Mouse (Mus musculus) forebrain, embryonic 10.5 days (tissue): Measurements from ENCODE around the gene Sfpq. TPM values are rescaled to one million over a fixed set of nuclear protein-coding genes. Genes with fewer than 3 reads are reported as not detected.

Experiments
- DNase-seq: peaks from one replicate; pipeline ENCODE4 v3.0.0-alpha.2; 2017; ENCODE audit warnings: low spot score; ENCODE audit errors: extremely low spot score
- H3K27ac ChIP-seq: fragments of 300-500 bp; sonication (generic); 2 replicates; pipeline ENCODE4 v1.5.1; 2016; ENCODE audit warnings: mild to moderate bottlenecking
- H3K27me3 ChIP-seq: fragments of 300-500 bp; sonication (generic); 2 replicates; pipeline ENCODE4 v1.6.1; 2016; ENCODE audit warnings: mild to moderate bottlenecking; ENCODE audit not compliant: poor library complexity, severe bottlenecking
- H3K36me3 ChIP-seq: fragments of 300-500 bp; sonication (generic); replicated peaks from 2 replicates; pipeline ENCODE4 v1.6.1; 2016; ENCODE audit warnings: mild to moderate bottlenecking, moderate library complexity
- H3K4me1 ChIP-seq: fragments of 300-500 bp; sonication (generic); 2 replicates; pipeline ENCODE4 v1.6.1; 2016
- H3K4me3 ChIP-seq: fragments of 300-500 bp; sonication (generic); 2 replicates; pipeline ENCODE4 v1.5.1; 2016; ENCODE audit warnings: mild to moderate bottlenecking, moderate library complexity
- H3K9me3 ChIP-seq: fragments of 300-500 bp; sonication (generic); 2 replicates; pipeline ENCODE4 v1.6.1; 2016; ENCODE audit warnings: mild to moderate bottlenecking, moderate library complexity
- WGBS: fragments of 180-500 bp; shearing (Covaris S2); methylation state at CpG from one replicate; pipeline ENCODE4 v1.1.7; 2016; 5-methylcytosine and 5-hydroxymethylcytosine counted together
- polyA plus RNA-seq: library from polyadenylated mRNA; unstranded; fragments of >200 nt; fragmentation: Nextera tagmentation; extraction: Ambion mirVana; gene quantifications from 2 replicates; pipeline ENCODE4 v1.2.1, GENCODE M21; 2016

Gene Sfpq
- polyA plus RNA-seq, 1 experiment from 2014 or later = 107 TPM

DNA sequence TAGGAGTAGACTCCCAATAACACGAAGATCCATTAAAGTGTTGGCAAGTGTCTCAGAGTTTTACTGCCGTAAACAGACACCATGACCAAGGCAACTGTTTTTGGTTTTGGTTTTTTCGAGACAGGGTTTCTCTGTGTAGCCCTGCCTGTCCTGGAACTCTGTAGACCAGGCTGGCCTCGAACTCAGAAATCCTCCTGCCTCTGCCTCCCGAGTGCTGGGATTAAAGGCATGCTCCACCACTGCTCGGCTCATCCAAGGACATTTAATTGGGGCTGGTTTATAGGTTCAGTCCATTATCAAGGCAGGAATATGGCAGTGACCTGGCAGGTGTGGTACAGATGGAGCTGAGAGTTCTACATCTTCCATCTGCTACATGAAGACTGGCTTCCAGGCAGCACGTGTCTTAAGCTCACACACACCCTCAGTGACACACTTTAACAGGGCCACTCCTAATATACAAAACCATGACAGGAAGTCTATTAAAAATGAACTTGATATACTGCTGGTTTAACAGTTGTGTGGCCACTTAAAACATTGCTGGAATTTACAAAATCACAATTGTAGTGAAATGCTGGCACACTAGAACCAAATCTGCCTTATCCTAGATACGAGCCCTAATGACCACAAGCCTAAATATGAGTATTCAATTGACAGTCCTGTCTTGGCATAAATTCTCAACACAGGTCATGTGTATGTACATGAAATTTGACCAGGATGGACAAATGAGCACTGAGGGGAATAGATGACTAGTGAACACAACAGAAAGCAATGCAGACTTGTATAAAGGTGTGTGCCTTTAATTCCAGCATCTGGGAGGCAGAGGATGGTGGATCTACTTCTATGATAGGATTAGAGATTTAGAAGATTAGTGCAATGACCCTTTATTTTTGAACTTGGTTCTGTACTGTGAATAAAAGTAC, 17.0 kb downstream of the Sfpq start:
- no peaks in the 10 kb centered on the region for H3K4me1 ChIP-seq
- H3K36me3 ChIP-seq = peaks cover 97% of the 10 kb centered on the region
- no peak for DNase-seq

DNA sequence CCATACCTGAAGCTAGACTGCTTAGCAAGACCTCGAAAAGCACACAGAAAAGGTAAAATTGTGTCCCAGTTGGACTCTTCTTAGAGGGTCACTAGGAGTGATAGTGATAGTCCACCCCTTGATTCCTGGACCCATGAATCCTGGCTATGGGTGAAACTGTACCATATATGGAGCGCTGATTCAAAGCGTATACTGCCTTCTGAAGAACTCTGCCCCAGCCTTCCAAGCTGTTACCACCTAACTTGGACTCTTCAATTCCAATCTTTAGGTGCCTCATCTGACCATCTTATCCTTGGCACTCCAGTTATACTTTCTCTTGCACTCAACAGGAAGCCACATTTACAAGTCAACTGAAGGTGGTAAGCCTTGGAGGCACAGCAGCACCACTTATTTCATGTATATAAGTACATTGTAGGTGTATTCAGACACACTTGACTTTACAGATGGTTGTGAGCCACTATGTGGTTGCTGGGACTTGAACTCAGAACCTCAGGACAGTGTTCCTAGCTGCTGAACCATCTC, 17.8 kb downstream of the Sfpq start:
- no peak overlapping the region for H3K27ac ChIP-seq

More for the DNA sequence above, 17.0 kb downstream of the Sfpq start:
- no peak overlapping the region for H3K27ac ChIP-seq
- no peaks in the 10 kb centered on the region for H3K27me3 ChIP-seq
- no peak overlapping the region for H3K4me3 ChIP-seq
- H3K9me3 ChIP-seq = no peaks in the 10 kb centered on the region
- WGBS = 90% methylated on average over 8 of the region's 8 CpGs

GRCm38 (mm10) chr4:127039871-127040483, 18.9 kb downstream of the Sfpq start:
- WGBS = 80% methylated on average over 3 of the region's 3 CpGs
- H3K4me1 ChIP-seq = no peaks in the 10 kb centered on the region
- H3K4me3 ChIP-seq = no peak overlapping the region
- no peaks in the 10 kb centered on the region for H3K27me3 ChIP-seq
- peaks cover 97% of the 10 kb centered on the region for H3K36me3 ChIP-seq
- DNase-seq = no peak
- H3K9me3 ChIP-seq = no peaks in the 10 kb centered on the region
- H3K27ac ChIP-seq = no peak overlapping the region

More for the DNA sequence above, 17.8 kb downstream of the Sfpq start:
- 89% methylated on average over 3 of the region's 3 CpGs for WGBS
- Histone ChIP-seq H3K36me3 (peaks cover 97% of the 10 kb centered on the region), H3K27me3 (no peaks in the 10 kb centered on the region), H3K4me1 (no peaks in the 10 kb centered on the region), H3K9me3 (no peaks in the 10 kb centered on the region), H3K4me3 (no peak overlapping the region)
- no peak for DNase-seq

DNA sequence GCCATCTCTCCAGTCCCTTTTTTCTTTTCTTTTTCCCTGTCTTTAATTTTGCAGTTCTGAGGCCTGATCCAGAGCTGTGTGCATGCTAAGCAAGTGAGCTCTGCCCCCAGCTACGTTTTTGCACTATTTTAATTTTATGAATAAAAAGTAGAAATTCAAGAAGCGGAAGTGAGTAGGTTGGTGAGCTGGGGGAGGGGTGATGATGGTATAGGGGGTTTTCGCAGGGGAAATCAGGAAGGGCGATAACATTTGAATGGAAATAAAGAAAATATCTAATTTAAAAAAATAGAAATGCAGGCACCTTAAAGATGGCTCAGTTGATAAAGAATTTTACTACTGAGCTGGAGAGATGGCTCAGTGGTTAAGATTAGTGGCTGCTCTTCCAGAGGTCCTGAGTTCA, 22.4 kb downstream of the Sfpq start:
- no peak for DNase-seq

DNA sequence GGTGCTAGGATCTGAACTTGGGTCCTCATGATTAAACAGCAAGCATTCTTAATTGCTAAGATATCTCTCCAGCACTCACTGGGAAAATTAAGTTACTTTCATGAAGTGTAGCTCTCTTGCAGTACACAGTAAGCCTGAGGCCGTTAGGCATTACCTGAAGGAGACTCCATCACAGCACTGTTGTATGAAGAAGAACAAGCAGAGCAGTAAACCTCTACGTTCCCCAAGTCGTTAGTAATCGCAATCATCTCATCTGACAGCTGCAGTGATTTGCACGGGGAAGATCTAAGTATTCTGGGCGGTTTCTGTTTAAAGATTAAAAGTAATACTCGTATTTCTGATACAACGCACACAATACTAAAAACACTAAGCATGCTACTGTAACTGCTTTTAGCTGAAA, 30.0 kb downstream of the Sfpq start:
- Histone ChIP-seq H3K4me3 (no peak overlapping the region), H3K4me1 (no peaks in the 10 kb centered on the region), H3K27ac (no peak overlapping the region), H3K9me3 (no peaks in the 10 kb centered on the region), H3K27me3 (no peaks in the 10 kb centered on the region), H3K36me3 (peaks cover 97% of the 10 kb centered on the region)
- DNase-seq = no peak
- WGBS = 90% methylated on average over 8 of the region's 8 CpGs

More for the DNA sequence above, 22.4 kb downstream of the Sfpq start:
- 90% methylated on average over 4 of the region's 4 CpGs for whole genome bisulfite sequencing
- peaks cover 97% of the 10 kb centered on the region for H3K36me3 ChIP-seq
- no peak overlapping the region for H3K4me3 ChIP-seq
- no peaks in the 10 kb centered on the region for H3K4me1 ChIP-seq
- H3K27me3 ChIP-seq = no peaks in the 10 kb centered on the region
- no peaks in the 10 kb centered on the region for H3K9me3 ChIP-seq
- no peak overlapping the region for H3K27ac ChIP-seq

DNA sequence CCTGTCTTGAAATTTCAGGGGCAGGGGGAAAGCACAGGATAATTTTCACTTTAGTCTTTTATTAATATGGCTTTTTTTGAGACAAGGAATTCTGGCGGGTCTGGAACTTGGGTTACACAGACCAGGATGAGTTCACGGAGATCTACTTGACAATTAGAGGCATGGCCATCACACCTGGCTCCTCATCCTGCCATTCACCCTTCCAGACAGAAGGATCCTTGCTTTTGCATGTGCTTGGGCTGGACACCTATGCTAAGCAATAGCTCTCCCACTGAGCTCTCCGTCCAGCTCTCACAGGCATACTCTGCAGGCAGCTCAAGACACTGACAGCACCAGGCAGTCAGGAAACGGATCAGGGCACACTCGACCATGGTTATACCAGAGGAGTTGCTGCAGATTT, 31.9 kb downstream of the Sfpq start:
- no peak for DNase-seq
- Histone ChIP-seq H3K36me3 (peaks cover 96% of the 10 kb centered on the region), H3K9me3 (no peaks in the 10 kb centered on the region), H3K27ac (no peak overlapping the region), H3K27me3 (no peaks in the 10 kb centered on the region), H3K4me3 (no peak overlapping the region), H3K4me1 (no peaks in the 10 kb centered on the region)
- 90% methylated on average over 5 of the region's 5 CpGs for WGBS

DNA sequence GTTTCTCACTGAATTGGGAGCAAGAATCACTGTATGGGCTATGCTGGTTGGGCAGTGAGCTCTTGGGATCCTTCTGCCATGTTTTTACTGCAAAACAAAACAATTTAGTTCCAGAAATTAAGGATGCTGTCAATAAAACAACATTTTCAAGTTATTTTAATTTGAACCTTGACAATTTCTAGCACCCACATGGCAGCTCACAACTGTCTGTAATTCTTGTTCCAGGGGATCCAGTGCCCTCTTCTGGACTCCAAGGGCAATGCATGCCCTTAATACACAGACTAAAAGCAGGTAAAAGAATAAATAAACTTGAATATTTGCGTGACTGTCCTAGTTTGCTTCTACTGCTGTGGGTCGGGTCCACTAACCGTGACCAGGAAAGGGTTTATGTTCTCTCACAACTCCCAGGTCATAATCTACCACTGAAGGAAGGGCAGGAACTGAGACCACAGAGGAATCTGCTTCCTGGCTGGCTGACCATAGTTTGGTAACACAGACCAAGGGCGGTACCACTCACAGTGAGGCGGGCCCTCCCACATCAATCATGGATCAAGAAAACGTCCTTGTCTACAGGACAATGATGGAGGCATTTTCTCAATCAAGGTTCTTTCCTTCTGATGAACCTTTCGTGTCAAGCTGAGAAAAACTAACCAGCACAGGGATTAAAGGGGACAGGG, 33.5 kb downstream of the Sfpq start:
- Histone ChIP-seq H3K27me3 (no peaks in the 10 kb centered on the region), H3K9me3 (no peaks in the 10 kb centered on the region), H3K36me3 (peaks cover 96% of the 10 kb centered on the region), H3K4me3 (no peak overlapping the region), H3K27ac (no peak overlapping the region), H3K4me1 (no peaks in the 10 kb centered on the region)
- 81% methylated on average over 7 of the region's 7 CpGs for WGBS
- DNase-seq = no peak

- Histone ChIP-seq H3K4me3 (peak within 1 kb of the TSS; percentile 91), H3K27ac (peak within 1 kb of the TSS; percentile 89), H3K36me3 (peaks cover 39% of the 10 kb centered on the region), H3K4me1 (peaks cover 6% of the 10 kb centered on the region), H3K9me3 (no peaks in the 10 kb centered on the region; the same call in 1 of the 2 replicates), H3K27me3 (no peaks in the 10 kb centered on the region)
- 1% methylated on average over 38 of the region's 38 CpGs for WGBS
- DNase-seq = peak; percentile 86
Observed at GRCm38 (mm10) chr4:127060585-127061290, 39.6 kb downstream of the Sfpq start, which contains the start of gene Zmym1. Gene Zmym1 (minus strand): TSS chr4:127061152.

DNA sequence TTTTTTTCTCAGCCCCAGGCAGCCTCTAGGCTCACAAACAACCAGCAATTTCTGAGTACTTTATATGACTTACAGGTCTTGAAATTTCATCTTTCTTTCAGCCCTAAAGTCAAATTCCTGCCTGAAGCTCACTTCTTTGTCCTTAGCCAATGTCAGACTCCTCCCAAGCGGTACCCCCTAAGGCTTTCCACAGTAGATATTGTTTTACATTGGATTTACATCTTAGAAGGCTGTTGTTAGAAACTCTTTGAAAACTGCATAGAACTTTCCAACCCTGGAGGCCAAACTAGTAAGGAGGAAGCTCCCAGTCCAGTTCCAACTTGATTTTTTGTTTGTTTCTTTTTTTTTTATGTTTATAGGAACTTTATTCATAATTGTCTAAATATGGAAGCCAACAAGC, 42.9 kb downstream of the Sfpq start:
- H3K4me1 ChIP-seq = peaks cover 6% of the 10 kb centered on the region

DNA sequence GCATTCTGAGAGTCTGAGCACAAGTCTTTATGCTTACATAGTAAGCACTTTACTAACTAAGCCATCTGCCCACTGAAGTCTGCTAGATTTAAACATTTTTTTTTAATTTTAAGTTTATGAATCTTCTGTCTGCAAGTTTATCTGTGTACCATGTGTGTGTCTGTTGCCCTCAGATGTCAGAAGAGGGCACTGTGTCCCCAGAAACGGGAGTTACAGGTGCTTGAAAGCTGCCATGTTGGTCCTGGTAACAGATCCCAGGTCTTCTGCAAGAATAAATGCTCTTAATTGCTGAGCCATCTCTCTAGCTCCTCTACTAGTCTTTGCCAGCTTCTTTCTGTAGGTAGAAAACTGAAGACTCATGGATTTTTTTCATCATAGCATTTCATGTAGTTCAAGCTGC, 53.8 kb downstream of the Sfpq start:
- WGBS = 84% methylated on average over 1 of the region's 1 CpGs
- Histone ChIP-seq H3K9me3 (no peaks in the 10 kb centered on the region; the same call in 1 of the 2 replicates), H3K27ac (no peak overlapping the region), H3K36me3 (no peaks in the 10 kb centered on the region), H3K4me3 (no peak overlapping the region), H3K27me3 (no peaks in the 10 kb centered on the region), H3K4me1 (peaks cover 8% of the 10 kb centered on the region)
- no peak for DNase-seq

More for the DNA sequence above, 42.9 kb downstream of the Sfpq start:
- Histone ChIP-seq H3K9me3 (no peaks in the 10 kb centered on the region; the same call in 1 of the 2 replicates), H3K36me3 (peaks cover 7% of the 10 kb centered on the region), H3K27me3 (no peaks in the 10 kb centered on the region), H3K4me3 (no peak overlapping the region), H3K27ac (no peak overlapping the region)
- no peak for DNase-seq
- 52% methylated on average over 1 of the region's 1 CpGs for WGBS

GRCm38 (mm10) chr4:127076875-127077548, 55.9 kb downstream of the Sfpq start, which contains the start of gene Zmym6:
Gene Zmym6 (plus strand): TSS chr4:127077383.
- H3K4me1 ChIP-seq = peaks cover 8% of the 10 kb centered on the region
- peak within 1 kb of the TSS; percentile 92 for H3K27ac ChIP-seq
- H3K4me3 ChIP-seq = peak within 1 kb of the TSS; percentile 69
- no peaks in the 10 kb centered on the region for H3K27me3 ChIP-seq
- DNase-seq = peak; percentile 97
- under 1% methylated on average over 46 of the region's 46 CpGs for WGBS
- no peaks in the 10 kb centered on the region; the same call in 1 of the 2 replicates for H3K9me3 ChIP-seq
- no peaks in the 10 kb centered on the region for H3K36me3 ChIP-seq
